Mouse (Mus musculus) embryonic facial prominence, embryonic 14.5 days (tissue): ENCODE measurements around the gene Zdhhc12. TPM values are rescaled to one million over a fixed set of nuclear protein-coding genes. Genes with fewer than 3 reads are reported as not detected.
"Not testable (repeated sequence)": the region's sequence is repeated elsewhere in the genome, so short reads cannot be mapped to it uniquely, and the experiment has no call there.

ENCODE experiments used
- ATAC-seq: fragments of 200-750 bp; cut with Nextera tagmentation; 2 replicates; pipeline ENCODE4 v1.8.0; 2017; ENCODE audit warnings: low read depth, moderate number of reproducible peaks, moderate TSS enrichment
- DNase-seq: peaks from one replicate; pipeline ENCODE4 v3.0.0-alpha.2; 2015; ENCODE audit warnings: low spot score
- H3K27ac ChIP-seq: fragments of 300-500 bp; sonication (generic); replicated peaks from 2 replicates; pipeline ENCODE4 v1.5.1; 2014; ENCODE audit warnings: low read depth, mild to moderate bottlenecking, low read length, moderate library complexity
- H3K27me3 ChIP-seq: fragments of 300-500 bp; sonication (generic); replicated peaks from 2 replicates; pipeline ENCODE4 v1.6.1; 2014; ENCODE audit warnings: low read length; ENCODE audit not compliant: control insufficient read depth, insufficient read depth
- H3K36me3 ChIP-seq: fragments of 300-500 bp; sonication (generic); 2 replicates; pipeline ENCODE4 v1.6.1; 2014; ENCODE audit warnings: low read length, mixed read lengths; ENCODE audit not compliant: control insufficient read depth, insufficient read depth
- H3K4me1 ChIP-seq: fragments of 300-500 bp; sonication (generic); 2 replicates; pipeline ENCODE4 v1.6.1; 2014; ENCODE audit warnings: antibody characterized with exemption, low read length; ENCODE audit not compliant: control insufficient read depth, insufficient read depth
- H3K4me2 ChIP-seq: fragments of 300-500 bp; sonication (generic); 2 replicates; pipeline ENCODE4 v1.6.1; 2014; ENCODE audit warnings: low read depth, mild to moderate bottlenecking, low read length, moderate library complexity, mixed read lengths
- H3K4me3 ChIP-seq: fragments of 300-500 bp; sonication (generic); 2 replicates; pipeline ENCODE4 v1.5.1; 2014; ENCODE audit warnings: low read depth, mild to moderate bottlenecking, low read length
- H3K9ac ChIP-seq: fragments of 300-500 bp; sonication (generic); 2 replicates; pipeline ENCODE4 v1.6.1; 2014; ENCODE audit warnings: low read depth, mild to moderate bottlenecking, low read length, moderate library complexity, mixed read lengths
- H3K9me3 ChIP-seq: fragments of 300-500 bp; sonication (generic); 2 replicates; pipeline ENCODE4 v1.6.1; 2016; ENCODE audit warnings: low read length; ENCODE audit not compliant: control insufficient read depth
- WGBS: fragments of 180-500 bp; shearing (Covaris S2); extraction: QIAGEN DNeasy Blood & Tissue Kit; methylation state at CpG from one replicate; pipeline ENCODE4 v1.1.7; 2014; 5-methylcytosine and 5-hydroxymethylcytosine counted together
- polyA plus RNA-seq: library from polyadenylated mRNA; unstranded; fragments of >200 nt; fragmentation: Nextera tagmentation; extraction: Ambion mirVana; gene quantifications from 2 replicates; pipeline ENCODE4 v1.2.1, GENCODE M21; 2014

Gene Zdhhc12
- 26.1 and 28.9 TPM in 2 replicates for polyA plus RNA-seq

DNA sequence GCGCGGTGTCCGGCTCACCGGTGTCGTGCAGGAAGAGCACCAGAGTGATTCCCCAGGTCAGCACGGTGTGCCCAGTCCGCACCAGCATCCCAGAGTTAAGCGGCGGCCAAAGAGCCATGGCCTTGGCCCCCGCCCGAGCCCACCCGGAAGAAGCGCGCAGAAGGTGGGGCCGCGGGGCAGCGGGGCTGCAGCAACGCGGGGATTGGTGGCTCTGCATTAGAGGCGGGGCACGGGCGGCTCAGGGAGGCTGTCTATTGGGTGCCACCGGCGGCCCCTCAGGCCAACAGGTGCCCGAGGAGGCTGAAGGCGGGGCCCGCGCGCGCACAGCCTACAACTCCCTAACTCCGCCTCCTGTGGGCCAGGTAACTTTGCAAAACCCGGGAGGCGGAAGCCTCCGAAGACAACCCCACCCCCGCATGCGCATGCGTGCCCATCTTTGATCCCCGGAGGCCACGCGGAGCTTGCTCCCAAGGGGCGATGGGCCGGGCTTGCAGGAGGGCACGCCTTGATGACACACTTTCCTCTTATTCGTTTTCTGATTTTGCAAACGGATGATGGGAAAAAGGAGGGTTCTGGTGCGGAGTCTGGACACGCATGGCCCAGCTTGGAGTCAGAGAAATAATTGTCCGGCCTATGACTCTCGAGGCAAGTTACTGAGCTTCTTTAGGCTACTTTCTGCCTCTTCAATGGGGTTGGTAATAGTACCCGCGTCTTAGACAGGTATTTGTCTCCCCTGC lies at the start of gene Zdhhc12:
Gene Zdhhc12 (minus strand): TSS at position 178 of the 737 bp plus-strand sequence.
- Histone ChIP-seq H3K27ac (peak within 1 kb of the TSS; percentile 49), H3K27me3 (no peaks in the 10 kb centered on the region), H3K4me1 (peaks cover 7% of the 10 kb centered on the region; the same call in 1 of the 2 replicates), H3K36me3 (peaks cover 36% of the 10 kb centered on the region), H3K4me3 (peak within 1 kb of the TSS; percentile 63), H3K9ac (peak within 1 kb of the TSS; percentile 73), H3K4me2 (peak within 1 kb of the TSS; percentile 80), H3K9me3 (no peaks in the 10 kb centered on the region)
- under 1% methylated on average over 26 of the region's 51 CpGs for WGBS
- peak; percentile 98 for ATAC-seq
- peak; percentile 98 for DNase-seq

DNA sequence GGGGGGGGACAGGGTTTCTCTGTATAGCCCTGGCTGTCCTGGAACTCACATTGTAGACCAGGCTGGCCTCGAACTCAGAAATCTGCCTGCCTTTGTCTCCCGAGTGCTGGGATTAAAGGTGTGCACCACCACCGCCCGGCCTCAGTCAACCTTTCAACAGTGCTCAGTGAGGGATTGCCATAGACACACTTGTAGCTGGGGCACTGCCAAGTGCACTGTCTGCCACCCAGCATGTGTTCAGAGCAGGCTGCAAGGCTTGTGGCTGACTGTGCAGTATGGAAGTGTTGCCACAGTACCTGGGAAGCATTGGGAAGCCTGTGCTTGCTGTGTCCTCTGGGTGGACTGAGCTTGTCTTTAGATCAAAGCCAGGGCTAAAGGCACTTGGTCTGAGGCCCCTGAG lies 46.6 kb upstream of the Zdhhc12 start:
- not testable (repeated sequence) for H3K4me1 ChIP-seq, H3K9me3 ChIP-seq, H3K4me2 ChIP-seq, H3K27me3 ChIP-seq, H3K27ac ChIP-seq, DNase-seq, H3K9ac ChIP-seq, ATAC-seq, H3K4me3 ChIP-seq
- H3K36me3 ChIP-seq = peaks cover 92% of the 10 kb centered on the region
- 92% methylated on average over 4 of the region's 4 CpGs for WGBS

DNA sequence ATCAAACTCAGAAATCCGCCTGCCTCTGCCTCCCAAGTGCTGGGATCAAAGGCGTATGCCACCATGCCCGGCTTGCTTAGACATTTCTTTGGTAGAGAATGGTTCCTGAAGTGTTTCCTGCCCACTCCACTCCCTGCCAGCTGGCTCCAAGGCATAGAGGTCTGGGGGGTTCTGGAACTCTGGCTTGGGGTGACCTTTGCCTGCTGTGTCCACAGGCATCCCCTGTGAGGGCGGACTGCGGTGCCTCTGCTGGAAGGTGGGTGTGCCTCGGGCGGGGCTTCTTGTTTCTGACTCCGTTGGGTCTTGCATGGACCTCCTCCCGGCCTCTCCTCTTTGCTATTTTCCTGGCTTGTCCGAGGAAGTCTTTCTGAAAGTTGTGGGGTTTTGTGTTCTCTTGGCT lies 43.0 kb upstream of the Zdhhc12 start:
- Histone ChIP-seq H3K4me2 (no peak overlapping the region), H3K9ac (no peak overlapping the region), H3K27me3 (no peaks in the 10 kb centered on the region), H3K27ac (no peak overlapping the region), H3K36me3 (peaks cover 58% of the 10 kb centered on the region), H3K4me1 (peaks cover 20% of the 10 kb centered on the region), H3K4me3 (no peak overlapping the region), H3K9me3 (no peaks in the 10 kb centered on the region)
- no peak for ATAC-seq
- 90% methylated on average over 10 of the region's 10 CpGs for WGBS
- no peak for DNase-seq

DNA sequence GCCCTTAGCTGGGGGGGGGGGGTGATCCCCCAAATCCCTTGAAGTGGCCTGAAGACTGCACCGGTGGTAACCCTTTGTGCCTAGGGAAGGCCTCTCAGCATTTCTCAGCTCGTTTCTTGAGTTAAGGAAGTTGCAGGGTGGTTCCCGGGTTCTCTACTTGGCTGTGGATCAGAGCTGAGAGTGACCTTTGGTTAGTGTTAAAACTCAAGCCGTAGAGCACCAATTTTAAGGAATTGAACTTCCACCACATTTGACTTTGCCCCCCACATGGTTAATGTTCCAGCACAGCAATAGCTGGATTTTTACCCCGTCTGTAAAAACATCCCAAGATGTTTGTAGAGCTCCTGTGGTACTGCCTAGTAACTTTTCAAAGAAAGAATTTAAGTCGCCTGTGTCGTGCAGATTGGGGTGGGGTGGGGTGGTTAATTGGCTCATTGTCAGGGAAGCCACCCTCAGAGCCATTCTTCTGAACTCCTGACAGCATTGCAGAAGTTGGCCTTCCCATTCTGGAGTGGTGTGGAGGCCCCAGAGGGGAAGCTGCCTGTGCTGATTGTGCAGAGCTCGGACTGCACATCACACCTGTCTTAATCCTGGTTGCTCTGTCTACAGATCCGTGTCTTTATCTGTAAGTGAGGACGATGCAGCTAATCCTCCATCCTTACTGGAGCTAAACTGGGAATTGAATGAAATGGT lies 41.6 kb upstream of the Zdhhc12 start:
- WGBS = 70% methylated on average over 10 of the region's 10 CpGs
- no peak for ATAC-seq
- DNase-seq = no peak
- Histone ChIP-seq H3K4me2 (peak overlapping the region; percentile 68), H3K27me3 (no peaks in the 10 kb centered on the region), H3K27ac (peak overlapping the region; percentile 33; the same call in 1 of the 2 replicates), H3K9ac (peak overlapping the region; percentile 78), H3K4me3 (peak overlapping the region; percentile 70), H3K9me3 (no peaks in the 10 kb centered on the region), H3K4me1 (peaks cover 20% of the 10 kb centered on the region), H3K36me3 (peaks cover 44% of the 10 kb centered on the region)

DNA sequence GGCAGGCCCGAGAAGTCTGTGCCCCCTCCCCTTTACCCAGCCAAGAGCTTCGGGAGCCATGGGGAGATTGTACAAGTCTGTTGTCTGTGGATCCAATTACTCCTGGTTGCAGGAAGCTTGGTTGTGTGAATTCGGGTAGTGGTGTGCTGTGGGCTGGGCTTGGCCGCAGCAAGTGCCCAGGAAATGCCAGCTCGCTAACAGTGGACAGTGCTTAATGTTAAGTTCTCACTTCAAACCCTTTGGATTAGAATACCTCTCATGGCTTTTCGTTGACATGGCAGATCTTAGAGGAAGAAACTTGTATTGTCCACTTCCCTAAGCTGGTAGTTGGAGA lies 40.9 kb upstream of the Zdhhc12 start:
- H3K9ac ChIP-seq = peak overlapping the region; percentile 78
- ATAC-seq = no peak
- DNase-seq = no peak
- H3K4me3 ChIP-seq = peak overlapping the region; percentile 70
- H3K27ac ChIP-seq = peak overlapping the region; percentile 33; the same call in 1 of the 2 replicates
- no peaks in the 10 kb centered on the region for H3K9me3 ChIP-seq
- WGBS = 18% methylated on average over 6 of the region's 6 CpGs
- peaks cover 20% of the 10 kb centered on the region for H3K4me1 ChIP-seq
- no peaks in the 10 kb centered on the region for H3K27me3 ChIP-seq
- peak overlapping the region; percentile 68 for H3K4me2 ChIP-seq
- H3K36me3 ChIP-seq = peaks cover 39% of the 10 kb centered on the region

DNA sequence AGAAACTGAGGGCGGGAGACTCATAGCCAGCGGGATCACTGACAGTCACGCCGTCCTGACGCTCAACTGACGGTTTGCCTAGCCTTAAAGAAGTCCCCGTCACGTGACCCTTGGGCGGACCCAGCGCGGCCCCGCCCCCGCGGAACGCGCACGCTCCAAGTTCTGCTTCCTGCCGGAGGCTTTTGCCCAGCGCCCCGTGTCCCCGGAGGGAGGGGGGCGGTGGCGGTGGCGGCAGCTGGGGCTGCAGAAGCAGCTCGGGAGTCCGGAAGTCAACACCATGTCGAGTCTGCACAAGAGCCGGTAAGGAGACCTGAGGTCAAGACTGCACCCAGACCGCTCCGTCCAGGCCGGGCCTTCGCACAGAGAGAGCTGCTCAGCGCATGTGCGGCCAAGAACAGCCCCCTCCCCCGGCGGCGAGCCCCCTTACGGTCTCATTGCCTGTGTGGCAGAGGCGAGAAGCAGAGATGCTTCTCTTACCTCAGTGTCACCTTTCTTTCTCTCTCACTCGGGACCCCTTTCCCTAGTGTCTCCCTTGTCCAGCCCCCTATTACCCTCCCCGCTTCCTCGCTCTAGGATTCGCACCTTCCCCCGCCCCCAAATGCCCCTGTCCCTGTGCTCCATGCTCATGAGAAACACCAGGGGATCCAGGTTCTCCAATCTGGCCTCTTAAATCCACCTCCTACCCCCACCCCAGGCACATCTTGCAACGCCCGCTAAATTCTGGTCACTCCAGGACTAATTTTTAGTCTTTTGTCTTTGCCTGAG lies 40.3 kb upstream of the Zdhhc12 start, which contains the start of gene Tbc1d13:
Gene Tbc1d13 (plus strand): TSS at position 134 of the 765 bp plus-strand sequence.
- peaks cover 35% of the 10 kb centered on the region for H3K36me3 ChIP-seq
- no peaks in the 10 kb centered on the region for H3K27me3 ChIP-seq
- no peaks in the 10 kb centered on the region for H3K9me3 ChIP-seq
- WGBS = under 1% methylated on average over 22 of the region's 46 CpGs
- peak within 1 kb of the TSS; percentile 78 for H3K9ac ChIP-seq
- ATAC-seq (peak; percentile 97), DNase-seq (peak; percentile 97)
- peaks cover 20% of the 10 kb centered on the region for H3K4me1 ChIP-seq
- peak within 1 kb of the TSS; percentile 77 for H3K27ac ChIP-seq
- peak within 1 kb of the TSS; percentile 70 for H3K4me3 ChIP-seq
- H3K4me2 ChIP-seq = peak within 1 kb of the TSS; percentile 68

DNA sequence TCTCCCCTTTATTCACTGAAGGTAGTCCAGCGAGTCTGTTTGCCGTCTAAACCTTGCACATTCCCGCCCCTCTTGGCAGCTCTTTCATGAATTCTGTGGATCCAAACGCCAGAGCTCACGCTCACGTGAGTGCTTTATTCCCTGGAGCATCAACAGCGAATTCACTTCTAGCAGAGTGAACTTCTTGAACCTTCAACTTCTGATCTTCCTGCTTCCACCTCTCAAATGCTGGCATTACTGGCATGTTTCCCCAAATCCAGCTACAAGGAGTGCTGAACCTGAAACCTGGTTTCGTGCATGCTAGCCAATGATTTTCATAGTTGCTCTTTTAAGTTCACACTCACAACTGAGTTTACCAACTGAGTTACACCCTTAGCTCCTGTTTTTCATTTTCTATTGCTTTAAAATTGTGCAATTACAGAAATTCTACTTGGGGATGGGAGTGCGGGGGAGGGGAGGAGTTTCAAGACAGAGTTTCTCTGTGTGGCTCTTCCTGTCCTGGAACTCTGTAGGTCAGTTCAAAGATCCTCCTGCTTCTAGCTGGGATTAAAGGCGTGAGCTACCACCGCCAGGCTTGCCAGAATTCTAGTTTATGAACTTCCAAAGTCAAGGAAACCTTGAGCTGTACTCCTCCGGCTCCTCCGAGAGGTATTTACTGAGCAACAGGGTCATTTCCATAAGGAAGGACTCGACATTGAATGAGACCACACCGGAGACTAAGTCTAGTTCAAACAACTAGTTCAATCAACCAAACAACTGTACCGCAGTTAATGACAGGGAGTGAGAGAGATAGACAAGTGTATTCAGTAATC lies 39.6 kb upstream of the Zdhhc12 start:
- H3K4me2 ChIP-seq = peak overlapping the region; percentile 68
- peak overlapping the region; percentile 70 for H3K4me3 ChIP-seq
- H3K9ac ChIP-seq = peak overlapping the region; percentile 78
- DNase-seq = peak; percentile 88
- 10% methylated on average over 16 of the region's 16 CpGs for WGBS
- no peaks in the 10 kb centered on the region for H3K27me3 ChIP-seq
- H3K9me3 ChIP-seq = no peaks in the 10 kb centered on the region
- peaks cover 20% of the 10 kb centered on the region for H3K4me1 ChIP-seq
- peak overlapping the region; percentile 77 for H3K27ac ChIP-seq
- H3K36me3 ChIP-seq = peaks cover 28% of the 10 kb centered on the region; the same call in 1 of the 2 replicates
- ATAC-seq = no peak

DNA sequence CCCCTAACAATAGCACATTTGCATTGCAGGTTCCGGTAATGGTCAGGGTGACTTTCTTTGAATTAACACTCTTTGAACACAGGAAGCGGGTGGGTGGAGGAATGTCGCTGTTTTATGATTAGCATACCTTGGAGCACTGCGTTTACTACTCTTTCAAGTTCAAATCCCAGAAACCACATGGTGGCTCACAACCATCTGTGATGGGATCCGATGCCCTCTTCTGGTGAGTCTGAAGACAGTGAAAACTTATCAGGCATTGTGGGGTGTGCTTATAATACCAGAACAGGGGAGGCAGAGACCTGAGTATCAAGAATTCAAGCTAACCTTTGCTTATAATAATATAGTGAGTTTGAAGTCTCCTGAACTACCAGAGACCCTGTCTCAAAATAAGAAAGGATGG lies 37.8 kb upstream of the Zdhhc12 start:
- not testable (repeated sequence) for H3K9ac ChIP-seq, H3K4me3 ChIP-seq, H3K27ac ChIP-seq, H3K4me2 ChIP-seq, DNase-seq, H3K9me3 ChIP-seq, ATAC-seq, H3K27me3 ChIP-seq
- Histone ChIP-seq H3K4me1 (peaks cover 20% of the 10 kb centered on the region), H3K36me3 (peaks cover 11% of the 10 kb centered on the region; the same call in 1 of the 2 replicates)
- 48% methylated on average over 5 of the region's 5 CpGs for WGBS
